Mouse (Mus musculus) midbrain, embryonic 16.5 days (tissue): ENCODE measurements around the gene Apex1. TPM values are rescaled to one million over a fixed set of nuclear protein-coding genes. Genes with fewer than 3 reads are reported as not detected.
"Not testable (repeated sequence)": the region's sequence is repeated elsewhere in the genome, so short reads cannot be mapped to it uniquely, and the experiment has no call there.

Experiments used
- ATAC-seq: fragments of 200-750 bp; cut with Nextera tagmentation; 2 replicates; pipeline ENCODE4 v1.8.0; 2017; ENCODE audit warnings: moderate TSS enrichment
- H3K27ac ChIP-seq: fragments of 300-500 bp; sonication (generic); 2 replicates; pipeline ENCODE4 v1.5.1; 2014; ENCODE audit warnings: mild to moderate bottlenecking, low read length, mixed read lengths
- H3K27me3 ChIP-seq: fragments of 300-500 bp; sonication (generic); 2 replicates; pipeline ENCODE4 v1.6.1; 2014; ENCODE audit warnings: low read depth, low read length, mixed read lengths; ENCODE audit not compliant: control insufficient read depth, insufficient read depth
- H3K36me3 ChIP-seq: fragments of 300-500 bp; sonication (generic); 2 replicates; pipeline ENCODE4 v1.6.1; 2014; ENCODE audit warnings: mild to moderate bottlenecking, low read length, moderate library complexity, mixed read lengths; ENCODE audit not compliant: control insufficient read depth, insufficient read depth
- H3K4me1 ChIP-seq: fragments of 300-500 bp; sonication (generic); 2 replicates; pipeline ENCODE4 v1.6.1; 2014; ENCODE audit warnings: mild to moderate bottlenecking, low read length, mixed read lengths; ENCODE audit not compliant: control insufficient read depth, insufficient read depth
- H3K4me2 ChIP-seq: fragments of 300-500 bp; sonication (generic); 2 replicates; pipeline ENCODE4 v1.6.1; 2014; ENCODE audit warnings: mild to moderate bottlenecking, low read length, mixed read lengths
- H3K4me3 ChIP-seq: fragments of 300-500 bp; sonication (generic); 2 replicates; pipeline ENCODE4 v1.5.1; 2014; ENCODE audit warnings: low read depth, mild to moderate bottlenecking, low read length, moderate library complexity, mixed read lengths
- H3K9ac ChIP-seq: fragments of 300-500 bp; sonication (generic); 2 replicates; pipeline ENCODE4 v1.6.1; 2014; ENCODE audit warnings: low read depth, low read length, mixed read lengths
- H3K9me3 ChIP-seq: fragments of 300-500 bp; sonication (generic); replicated peaks from 2 replicates; pipeline ENCODE4 v1.6.1; 2014; ENCODE audit warnings: mild to moderate bottlenecking, low read length, mixed read lengths; ENCODE audit not compliant: control insufficient read depth, poor library complexity, severe bottlenecking
- WGBS: fragments of 180-500 bp; shearing (Covaris S2); extraction: QIAGEN DNeasy Blood & Tissue Kit; methylation state at CpG from one replicate; pipeline ENCODE4 v1.1.7; 2014; 5-methylcytosine and 5-hydroxymethylcytosine counted together
- polyA plus RNA-seq: library from polyadenylated mRNA; unstranded; fragments of >200 nt; fragmentation: Nextera tagmentation; extraction: Ambion mirVana; gene quantifications from 2 replicates; pipeline ENCODE4 v1.2.1, GENCODE M21; 2015

Gene Apex1
- polyA plus RNA-seq, 1 experiment from 2014 or later, result 173 TPM

- ATAC-seq, H3K4me2 ChIP-seq, H3K4me3 ChIP-seq, H3K4me1 ChIP-seq, H3K9me3 ChIP-seq, H3K27me3 ChIP-seq, H3K27ac ChIP-seq, H3K9ac ChIP-seq, H3K36me3 ChIP-seq: not testable (repeated sequence)
- 77% methylated on average over 6 of the region's 6 CpGs for WGBS
Observed at GRCm38 (mm10) chr14:50956724-50957123, 32.0 kb downstream of the Apex1 start.

DNA sequence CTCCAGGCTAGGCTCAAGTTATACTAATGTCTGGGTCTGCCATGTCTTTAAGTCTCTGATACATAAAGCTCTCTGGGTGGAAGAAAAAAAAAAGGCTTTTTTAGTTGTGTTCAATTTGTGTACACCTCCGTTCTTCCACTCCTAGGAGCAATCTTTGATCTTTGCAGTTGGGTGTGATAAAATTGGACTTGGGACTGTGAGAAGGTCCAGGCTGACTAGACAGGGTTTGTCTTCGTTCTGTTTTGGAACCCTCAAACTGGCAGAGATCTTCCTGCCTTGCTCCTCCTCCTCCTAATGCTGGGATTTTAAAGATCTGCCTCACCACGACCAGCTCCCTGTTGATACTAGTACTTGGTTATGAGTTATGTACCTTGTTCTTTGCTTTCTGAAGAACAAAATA is 32.4 kb downstream of the Apex1 start:
- H3K9me3 ChIP-seq, H3K4me1 ChIP-seq, H3K27ac ChIP-seq, H3K36me3 ChIP-seq, H3K4me2 ChIP-seq, H3K9ac ChIP-seq, ATAC-seq, H3K4me3 ChIP-seq, H3K27me3 ChIP-seq: not testable (repeated sequence)
- WGBS, result 75% methylated on average over 3 of the region's 3 CpGs

DNA sequence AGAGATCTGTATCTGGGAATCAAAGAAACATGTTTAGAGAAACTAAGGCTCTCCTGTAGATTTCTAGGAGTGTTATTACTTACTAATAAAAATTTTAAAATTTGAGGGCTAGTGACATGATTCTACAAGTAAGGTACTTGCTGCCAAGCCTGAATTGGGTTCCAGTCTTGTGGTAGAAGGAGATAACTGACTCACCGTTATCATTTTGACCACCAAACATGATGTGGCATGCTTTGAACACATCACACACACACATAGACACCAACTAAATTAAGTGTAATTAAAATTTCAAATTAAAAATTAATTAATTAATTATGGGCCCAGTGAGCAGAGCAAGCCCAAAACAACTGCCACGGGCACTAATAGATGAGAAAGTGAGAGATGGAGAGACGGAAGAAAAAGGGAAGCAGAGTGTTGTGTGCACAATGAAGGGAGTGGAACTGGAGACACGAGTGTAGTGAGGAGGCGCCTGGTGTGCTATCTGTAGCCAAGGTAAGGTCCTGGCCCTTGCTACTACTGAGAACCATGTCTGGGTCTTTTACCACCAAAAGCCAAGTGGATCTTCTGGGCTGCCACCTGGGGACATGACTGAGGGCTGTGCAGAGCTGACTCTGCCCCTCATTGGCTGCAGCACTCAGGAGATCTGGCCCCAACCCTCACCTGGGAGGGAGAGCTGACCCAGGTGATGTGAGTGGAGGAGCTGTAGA is 33.7 kb downstream of the Apex1 start:
- not testable (repeated sequence) for ATAC-seq, H3K9ac ChIP-seq, H3K4me1 ChIP-seq, H3K27ac ChIP-seq, H3K36me3 ChIP-seq, H3K27me3 ChIP-seq, H3K4me2 ChIP-seq, H3K9me3 ChIP-seq, H3K4me3 ChIP-seq
- WGBS, result 88% methylated on average over 5 of the region's 5 CpGs

- H3K4me1 ChIP-seq, result peaks cover 7% of the 10 kb centered on the region; the same call in 1 of the 2 replicates
- H3K9ac ChIP-seq, result no peak overlapping the region
- H3K27ac ChIP-seq, result no peak overlapping the region
- no peak for ATAC-seq
- H3K36me3 ChIP-seq, result no peaks in the 10 kb centered on the region
- H3K9me3 ChIP-seq, result no peaks in the 10 kb centered on the region
- no peak overlapping the region for H3K4me2 ChIP-seq
- no peaks in the 10 kb centered on the region for H3K27me3 ChIP-seq
- WGBS, result 65% methylated on average over 5 of the region's 5 CpGs
- H3K4me3 ChIP-seq, result no peak overlapping the region
Observed at GRCm38 (mm10) chr14:50968216-50968980, 43.6 kb downstream of the Apex1 start.

DNA sequence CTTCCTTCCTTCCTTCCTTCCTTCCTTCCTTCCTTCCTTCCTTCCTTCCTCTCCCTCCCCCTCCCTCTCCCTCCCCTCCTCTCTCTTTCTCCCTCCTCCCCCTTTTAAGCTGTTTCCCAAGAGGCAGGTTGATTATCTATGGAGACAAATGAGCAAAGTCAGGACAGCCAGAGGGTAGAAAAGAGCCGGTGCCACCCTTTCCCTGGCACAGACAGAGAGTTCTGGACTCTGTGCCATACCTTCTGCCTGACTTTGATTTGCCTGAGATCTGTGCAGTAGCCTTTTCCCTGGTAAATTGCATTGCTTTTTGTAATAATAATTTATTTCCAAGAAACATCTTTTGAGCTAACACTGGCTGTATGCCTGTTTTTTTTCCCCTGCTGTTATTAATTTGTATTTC is 44.3 kb downstream of the Apex1 start:
- no peak overlapping the region for H3K4me2 ChIP-seq
- H3K9me3 ChIP-seq, result no peaks in the 10 kb centered on the region
- H3K4me3 ChIP-seq, result no peak overlapping the region
- no peak overlapping the region for H3K9ac ChIP-seq
- ATAC-seq, result 0 out of 2 replicates have a peak, but pooled peaks have one; percentile 48
- H3K4me1 ChIP-seq, result peaks cover 7% of the 10 kb centered on the region; the same call in 1 of the 2 replicates
- H3K36me3 ChIP-seq, result no peaks in the 10 kb centered on the region
- no peak overlapping the region for H3K27ac ChIP-seq
- no peaks in the 10 kb centered on the region for H3K27me3 ChIP-seq
- 7% methylated on average over 1 of the region's 1 CpGs for WGBS

GRCm38 (mm10) chr14:50969558-50970544 is 45.1 kb downstream of the Apex1 start:
- no peak overlapping the region for H3K4me3 ChIP-seq
- H3K9ac ChIP-seq, result no peak overlapping the region
- H3K9me3 ChIP-seq, result no peaks in the 10 kb centered on the region
- H3K27me3 ChIP-seq, result no peaks in the 10 kb centered on the region
- 8% methylated on average over 12 of the region's 12 CpGs for WGBS
- ATAC-seq, result peak; percentile 73; the same call in 1 of the 2 replicates
- H3K27ac ChIP-seq, result 0 out of 2 replicates have a peak overlapping the region, but pooled peaks have one; percentile 13
- peak overlapping the region; percentile 18; the same call in 1 of the 2 replicates for H3K4me2 ChIP-seq
- H3K36me3 ChIP-seq, result no peaks in the 10 kb centered on the region
- H3K4me1 ChIP-seq, result peaks cover 7% of the 10 kb centered on the region; the same call in 1 of the 2 replicates

DNA sequence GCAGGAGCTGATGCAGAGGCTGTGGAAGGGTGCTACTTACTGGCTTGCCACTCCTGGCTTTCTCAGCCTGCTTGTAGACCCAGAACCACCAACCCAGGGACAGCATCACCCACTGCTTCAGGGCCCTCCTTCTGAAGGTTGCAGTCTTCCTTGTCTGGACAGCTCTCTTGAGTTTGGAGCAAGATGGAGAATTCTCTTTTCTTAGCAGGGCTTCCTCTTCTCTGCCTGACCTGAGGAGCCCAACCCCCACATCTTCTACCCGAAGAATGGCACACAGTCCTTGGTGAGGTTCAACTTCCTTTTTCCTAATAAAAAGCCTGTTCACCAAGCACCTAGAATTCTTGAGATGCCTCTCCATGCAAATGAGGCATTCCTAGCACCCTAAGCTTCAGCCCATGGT is 46.1 kb downstream of the Apex1 start:
- Histone ChIP-seq H3K27ac (no peak overlapping the region), H3K36me3 (no peaks in the 10 kb centered on the region), H3K4me3 (no peak overlapping the region), H3K9ac (no peak overlapping the region), H3K4me2 (no peak overlapping the region), H3K9me3 (no peaks in the 10 kb centered on the region), H3K27me3 (no peaks in the 10 kb centered on the region), H3K4me1 (peaks cover 7% of the 10 kb centered on the region; the same call in 1 of the 2 replicates)
- WGBS, result 86% methylated on average over 1 of the region's 1 CpGs
- ATAC-seq, result no peak

GRCm38 (mm10) chr14:50973054-50973453 is 48.3 kb downstream of the Apex1 start:
- WGBS, result 94% methylated on average over 5 of the region's 5 CpGs
- H3K9ac ChIP-seq, ATAC-seq, H3K4me1 ChIP-seq, H3K27me3 ChIP-seq, H3K4me2 ChIP-seq, H3K4me3 ChIP-seq, H3K36me3 ChIP-seq, H3K9me3 ChIP-seq, H3K27ac ChIP-seq: not testable (repeated sequence)
